Mouse (Mus musculus) bone marrow macrophage, adult 2 months (primary cell): Measurements from ENCODE around the gene 4930432M17Rik.

Experiments used
- CTCF ChIP-seq: IDR thresholded peaks from 2 replicates; pipeline ENCODE4 v1.5.1; 2012; ENCODE audit warnings: low read depth, mild to moderate bottlenecking, low read length, moderate library complexity
- POLR2A ChIP-seq: IDR thresholded peaks from 2 replicates; pipeline ENCODE4 v1.6.1; 2012; ENCODE audit warnings: mild to moderate bottlenecking, low read depth, low read length, borderline replicate concordance

DNA sequence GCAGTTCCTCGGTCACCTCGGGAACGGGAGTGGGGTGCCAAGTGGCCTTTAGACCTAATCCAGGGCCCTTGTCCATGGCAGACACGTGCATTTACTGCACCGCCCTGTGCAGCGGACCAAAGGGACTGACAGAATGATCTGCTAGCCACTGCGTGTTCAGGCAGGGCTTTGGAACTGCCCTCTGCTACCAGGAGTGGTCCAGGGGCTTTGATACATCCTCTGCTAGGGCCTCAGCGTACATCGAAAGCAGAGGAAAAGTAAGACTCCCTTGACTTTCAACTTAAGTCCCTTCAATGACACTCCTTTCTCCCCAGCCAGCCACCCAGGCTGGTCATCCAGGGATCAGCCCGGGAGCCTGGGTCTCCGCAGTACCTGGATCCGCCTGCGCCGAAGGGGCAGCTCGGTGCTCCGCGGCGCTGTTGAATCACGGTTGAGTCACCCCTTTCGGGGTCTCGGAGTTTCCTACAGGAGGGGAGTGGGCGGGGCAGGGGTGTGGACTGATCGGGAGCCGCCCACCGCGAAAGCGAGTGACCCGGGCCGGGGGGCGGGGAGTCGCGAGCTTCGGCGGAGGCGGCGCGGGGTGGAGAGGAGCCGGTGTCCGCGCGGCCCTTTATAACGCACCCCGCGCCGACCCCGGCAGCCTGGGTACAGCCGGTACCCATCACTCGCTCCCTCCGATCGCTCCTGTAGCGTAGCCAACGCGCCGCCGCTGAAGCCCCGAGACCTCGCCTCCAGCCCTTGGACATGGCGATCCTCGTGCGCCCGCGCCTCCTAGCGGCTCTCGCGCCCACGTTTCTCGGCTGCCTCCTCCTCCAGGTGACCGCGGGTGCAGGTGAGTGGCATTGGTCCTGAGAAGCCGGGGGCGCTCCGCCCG lies 52.6 kb downstream of the 4930432M17Rik start, which contains the start of gene F3:
- TF ChIP-seq CTCF (peak; percentile 21; the same call in 1 of the 2 replicates), POLR2A (no peak)
